Mouse (Mus musculus) thymus, adult 2 months (tissue): ENCODE results near the gene Vps35l.

Experiments used
- CTCF ChIP-seq: fragments of 200-500 bp; IDR thresholded peaks from 2 replicates; pipeline ENCODE4 v1.5.1; 2012; ENCODE audit warnings: mild to moderate bottlenecking, control low read depth, low read length, moderate library complexity, borderline replicate concordance; ENCODE audit not compliant: control insufficient read depth, poor library complexity, insufficient read depth; ENCODE audit errors: extremely low read depth
- POLR2A ChIP-seq: fragments of 200-500 bp; IDR thresholded peaks from 2 replicates; pipeline ENCODE4 v1.6.1; 2012; ENCODE audit warnings: mild to moderate bottlenecking, low read length, control low read depth, moderate library complexity; ENCODE audit not compliant: control insufficient read depth, poor library complexity, insufficient read depth; ENCODE audit errors: extremely low read depth

GRCm38 (mm10) chr7:118703144-118703561 lies 36.9 kb upstream of the Vps35l start:
- TF ChIP-seq CTCF (no peak), POLR2A (no peak)
